Mouse (Mus musculus) embryo, embryonic 9.5 days (tissue): ENCODE data around the gene Olfr368.

ENCODE experiments used
- DNase-seq: peaks from one replicate; pipeline ENCODE4 v3.0.0-alpha.2; 2017; ENCODE audit errors: extremely low spot score

The Olfr368 gene

DNA sequence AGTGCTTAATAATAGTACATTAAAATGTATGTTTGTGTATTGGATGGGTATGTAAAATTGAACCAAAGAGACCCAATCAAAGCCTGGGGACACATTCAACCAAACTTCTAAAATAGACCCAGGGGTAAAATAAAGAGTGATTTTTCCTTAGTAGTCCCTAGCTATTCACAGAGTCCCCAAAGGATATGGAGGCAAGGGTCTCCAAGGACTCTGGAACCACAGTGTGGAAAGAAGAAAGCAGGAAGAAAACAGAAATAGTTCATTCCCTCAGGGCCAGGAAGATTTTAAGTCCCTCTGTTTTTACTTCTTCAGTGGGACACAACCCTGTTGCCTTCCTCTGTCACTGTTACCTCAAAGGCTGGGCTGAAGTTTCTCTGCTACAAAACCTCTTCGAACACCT lies at the start of gene Olfr368:
TSS of gene Olfr368 (plus strand) at position 301 of the 400 bp plus-strand sequence.
- no peak for DNase-seq

DNA sequence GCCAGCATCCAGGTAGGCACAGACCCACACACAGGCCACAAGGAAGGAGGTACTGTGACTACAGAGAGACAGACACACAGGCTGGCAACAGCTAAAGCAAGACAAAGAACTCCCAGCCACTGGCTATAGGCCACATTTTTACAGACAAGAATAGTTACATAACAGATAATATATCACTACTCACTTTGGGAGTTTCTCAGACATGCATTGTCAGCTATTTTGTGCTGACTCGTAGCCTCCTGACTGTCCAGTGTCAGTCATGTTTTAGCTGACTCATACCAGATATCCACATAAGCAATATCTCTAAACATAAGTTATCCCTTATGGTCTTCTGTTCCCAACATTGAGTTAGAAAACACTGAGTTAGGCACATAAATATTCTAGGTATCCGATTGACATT lies 7.0 kb downstream of the Olfr368 start:
- no peak for DNase-seq

DNA sequence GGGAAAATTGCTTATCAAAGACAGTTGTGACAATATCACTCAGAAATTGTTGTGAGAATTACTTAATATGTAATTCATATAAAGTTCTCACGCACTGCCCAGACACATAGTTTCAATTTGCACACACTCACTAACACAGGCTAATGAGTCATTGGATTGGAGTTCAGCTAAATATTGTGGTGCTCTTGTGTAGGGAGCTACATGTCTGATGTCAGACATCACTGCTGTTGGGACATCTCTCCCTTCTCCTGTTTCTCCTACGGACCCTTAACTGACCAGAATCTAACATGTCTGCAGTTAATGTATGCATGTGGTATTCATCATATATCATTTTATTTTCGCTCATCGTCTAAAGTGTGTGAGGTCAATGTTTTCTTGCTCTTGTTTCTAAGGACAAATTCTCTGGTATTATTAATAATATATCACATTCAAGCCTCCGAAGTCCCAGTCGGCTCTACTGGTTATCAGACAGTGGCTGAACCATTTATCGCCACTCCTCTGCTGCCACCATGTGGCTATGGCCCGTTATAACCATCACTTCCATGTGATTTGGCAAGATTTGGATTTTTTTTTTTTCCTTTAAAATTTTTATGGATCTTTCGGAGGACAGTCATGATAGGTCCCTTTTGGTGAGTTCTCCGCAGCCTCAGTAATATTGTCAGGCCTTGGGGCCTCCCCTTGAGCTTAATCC lies 12.3 kb downstream of the Olfr368 start:
- peak; percentile 38 for DNase-seq

DNA sequence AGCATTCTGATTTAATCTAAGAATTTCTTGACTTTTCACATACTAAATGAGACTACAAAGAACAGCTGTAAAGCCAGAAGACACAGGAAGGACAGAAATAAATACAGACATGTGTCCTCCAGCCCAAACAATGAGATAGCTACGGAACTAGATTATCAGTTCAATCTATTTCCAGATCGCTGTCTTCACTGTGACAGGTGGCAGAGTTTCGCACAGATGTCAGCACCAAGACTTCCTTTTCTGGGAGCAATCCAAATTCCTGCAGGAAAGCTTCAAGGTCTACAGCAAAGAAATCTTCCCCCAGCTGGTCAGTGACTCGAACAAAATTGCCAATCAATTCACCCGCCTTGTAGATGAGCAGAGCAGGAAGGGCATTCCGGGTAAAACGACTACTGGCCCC lies 25.4 kb downstream of the Olfr368 start:
- DNase-seq: no peak

DNA sequence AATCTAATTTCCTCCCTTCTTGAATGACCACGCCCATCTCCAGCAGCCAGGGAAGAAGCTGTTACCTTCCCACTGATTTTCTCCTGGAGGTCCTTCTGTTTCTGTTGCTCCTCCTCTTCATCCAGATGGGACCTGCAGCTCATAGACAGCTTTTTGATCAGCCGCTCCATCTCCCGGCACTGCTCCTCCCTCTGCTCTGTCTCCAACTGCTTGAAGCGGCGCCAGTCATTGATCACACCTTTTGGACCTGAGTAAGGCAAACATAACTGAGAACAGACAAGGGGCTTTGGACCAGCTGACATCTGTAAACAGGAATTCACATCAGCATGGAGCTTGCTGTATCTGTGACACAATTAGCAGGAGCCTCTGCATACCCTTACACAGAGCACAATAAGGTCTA lies 29.3 kb downstream of the Olfr368 start:
- DNase-seq: no peak

DNA sequence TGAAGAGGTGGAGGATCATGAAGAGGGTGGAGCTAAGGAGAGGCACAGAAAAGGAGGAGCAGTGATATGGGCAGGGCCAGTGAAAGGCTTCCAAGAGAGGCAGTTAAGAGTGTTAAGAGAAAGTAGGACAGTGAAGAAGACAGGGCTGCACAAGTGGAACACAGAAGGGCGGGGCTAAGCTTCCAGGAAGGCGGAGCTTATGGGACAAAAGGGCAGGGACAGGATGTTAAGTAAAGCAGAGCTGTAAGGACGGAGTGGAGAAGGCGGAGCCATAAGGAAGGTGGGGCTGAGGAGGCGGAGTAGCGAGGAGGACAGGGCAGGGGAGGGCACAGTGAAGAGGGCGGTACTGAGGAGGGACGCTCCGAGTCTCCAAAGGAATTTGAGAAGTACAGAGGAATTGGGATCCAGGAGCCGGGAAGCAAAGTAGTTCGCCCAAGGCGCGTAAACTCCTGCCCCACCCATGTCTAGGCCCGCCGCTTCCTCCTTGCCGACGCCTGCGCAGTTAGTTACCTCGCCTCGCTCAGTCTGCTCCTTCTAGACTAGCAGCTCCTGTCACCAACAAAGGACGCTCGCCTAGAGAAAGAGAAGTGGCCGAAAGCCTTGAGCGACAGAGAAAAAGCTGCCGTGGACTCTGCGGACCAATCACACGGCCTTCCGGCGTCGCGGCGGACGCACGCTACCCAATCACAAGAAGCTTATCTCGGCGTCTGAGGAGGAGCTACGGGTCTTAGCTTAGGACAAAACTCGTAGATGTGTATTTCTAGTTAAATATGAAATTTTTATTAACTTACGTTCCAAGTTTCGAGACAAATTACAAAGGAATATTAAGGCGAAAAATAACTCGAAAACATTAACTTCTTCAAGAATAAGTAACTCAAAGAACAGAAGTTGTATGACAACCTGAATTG lies 32.6 kb downstream of the Olfr368 start, which contains the start of gene Pdcl:
TSS of gene Pdcl (minus strand) at position 700 of the 908 bp plus-strand sequence.
- DNase-seq: peak; percentile 89

DNA sequence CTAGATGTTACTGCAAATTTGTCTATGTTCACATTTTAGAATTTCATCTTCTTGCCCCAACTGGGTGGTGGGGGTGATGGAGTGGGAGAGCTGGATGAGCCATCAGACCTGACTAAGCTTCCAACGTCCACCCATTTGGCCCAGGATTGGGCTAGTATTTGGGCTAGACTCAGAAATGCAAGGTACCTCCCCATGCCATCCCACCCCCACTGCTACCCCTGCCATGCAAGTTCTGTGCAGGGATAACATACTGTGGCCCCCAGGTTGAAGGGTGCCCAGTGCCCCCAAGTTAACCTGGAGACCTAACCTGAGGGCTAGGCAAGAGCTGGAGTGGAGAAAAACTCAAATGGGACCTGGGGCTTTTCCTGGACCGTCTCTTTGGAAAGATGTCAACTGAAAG lies 33.6 kb downstream of the Olfr368 start:
- DNase-seq: no peak

DNA sequence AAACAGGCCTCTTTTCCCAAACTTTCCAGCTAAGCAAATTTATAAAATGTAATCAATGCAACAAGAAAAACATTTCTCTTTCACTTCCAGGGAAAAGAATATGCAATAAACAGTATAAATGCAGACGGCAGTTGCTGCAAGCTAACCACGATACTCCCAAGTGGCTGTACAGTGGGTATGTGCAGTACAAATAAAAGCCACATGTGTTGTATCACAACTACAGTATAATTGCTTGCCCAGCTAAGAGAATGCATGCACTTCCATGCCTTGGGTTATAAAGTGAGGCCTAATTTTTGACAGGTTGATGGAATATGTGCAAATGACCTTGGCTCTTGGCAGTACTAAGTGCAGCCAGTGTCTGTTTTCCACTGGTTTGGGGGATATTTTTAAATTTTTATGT lies 44.3 kb downstream of the Olfr368 start:
- no peak for DNase-seq

DNA sequence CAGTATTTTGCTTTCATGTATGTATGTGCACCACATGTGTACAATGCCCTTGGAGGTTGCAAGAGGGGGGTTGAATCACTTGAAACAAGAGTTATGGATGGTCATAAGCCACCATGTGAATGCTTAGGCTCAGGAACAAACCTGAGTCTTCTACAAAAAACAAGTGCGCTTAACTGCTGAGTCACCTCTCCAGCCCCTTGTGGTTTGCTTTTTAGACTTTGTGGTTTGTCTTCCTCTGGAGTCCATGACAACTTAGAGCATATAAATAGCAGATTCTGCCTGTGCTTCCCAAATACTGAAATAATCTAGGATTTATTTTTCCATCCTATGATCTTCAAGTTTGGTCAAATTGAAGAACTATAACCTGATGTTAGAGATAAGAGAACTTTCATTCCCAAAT lies 49.7 kb downstream of the Olfr368 start:
- no peak for DNase-seq

DNA sequence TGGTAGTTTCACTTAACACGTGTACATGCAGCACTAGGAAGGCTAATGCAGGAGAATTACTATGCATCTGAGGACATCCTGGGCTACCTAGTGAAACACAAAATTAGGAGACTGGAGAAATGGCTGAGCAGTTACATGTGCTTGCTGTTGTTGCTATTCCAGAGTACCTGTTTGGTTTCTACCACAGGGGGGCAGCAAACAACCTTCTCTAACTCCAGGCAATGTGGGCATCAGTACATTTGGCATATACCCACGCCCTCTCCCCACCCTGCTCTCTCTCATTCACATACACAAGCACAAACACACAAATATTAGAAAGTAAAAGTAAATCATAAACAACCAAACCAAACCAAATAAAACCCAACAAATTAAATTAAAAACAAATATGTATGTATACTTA lies 53.9 kb downstream of the Olfr368 start:
- peak; percentile 38 for DNase-seq
